Mouse (Mus musculus) gastrocnemius, adult 2 months (tissue): ENCODE results near the gene Cnr1. TPM values are rescaled to one million over a fixed set of nuclear protein-coding genes. Genes with fewer than 3 reads are reported as not detected.

ENCODE experiments used
- DNase-seq: peaks from one replicate; pipeline ENCODE4 v3.0.0; 2022
- H3K27ac ChIP-seq: fragments of 200-600 bp; 2 replicates; pipeline ENCODE4 v1.8.1; 2022; ENCODE audit warnings: mild to moderate bottlenecking
- H3K4me3 ChIP-seq: fragments of 200-600 bp; 2 replicates; pipeline ENCODE4 v1.8.1; 2022; ENCODE audit warnings: mild to moderate bottlenecking, moderate library complexity
- CTCF ChIP-seq: fragments of 200-600 bp; IDR thresholded peaks from 2 replicates; pipeline ENCODE4 v1.8.1; 2022; ENCODE audit warnings: antibody characterized with exemption, mild to moderate bottlenecking, moderate library complexity
- intact Hi-C: fragments of 180-260 bp; cut with DNase I; formaldehyde crosslinking; loops from one replicate; pipeline ENCODE4 v1.15.1; 2025
- long read RNA-seq, 2 experiments: library from polyadenylated mRNA; stranded (forward); transcript quantifications; one replicate each; pipeline ENCODE4 v2.0.0; 2021
- total RNA-seq, 2 experiments: library from RNA; stranded (reverse); gene quantifications; 2 replicates each; pipeline ENCODE4 v1.2.3; 2021

Cnr1 gene
- under 1 TPM; 0.28 to 0.50 TPM for total RNA-seq
- long read RNA-seq, experiment 1 = 0 reads
- long read RNA-seq, experiment 2 = 0 reads

- peak; percentile 81 for DNase-seq
- peak within 1 kb of the TSS; percentile 86 for H3K4me3 ChIP-seq
- peak within 1 kb of the TSS; percentile 63 for H3K27ac ChIP-seq
- intact Hi-C loops = loop anchor here (10.0 kb wide), 1 partner anchor 530 kb away; no protein-coding TSS in a partner anchor
- no peak for TF ChIP-seq CTCF
These were observed at the start of gene Cnr1 for GRCm38 (mm10) chr4:33924234-33924888. Cnr1 (plus strand) TSS chr4:33924593.

DNA sequence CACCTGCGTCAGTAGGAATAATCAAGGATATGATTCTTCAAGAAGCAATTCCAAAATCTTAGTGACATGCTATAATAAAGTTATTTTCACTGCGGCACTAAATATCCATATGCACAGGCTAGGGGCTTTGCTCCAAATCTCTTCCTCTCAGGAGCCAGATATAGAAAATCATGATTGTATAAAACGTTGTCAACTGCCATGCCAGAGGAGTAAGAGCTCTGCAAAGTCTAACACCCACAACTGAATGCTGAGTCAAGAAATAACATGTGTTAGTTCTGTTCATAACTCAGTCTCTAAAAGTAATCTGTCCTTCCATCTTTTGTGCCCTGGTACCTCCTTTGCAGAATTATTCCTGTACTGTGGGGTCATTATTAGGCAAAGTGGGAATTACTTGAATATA, 44.4 kb upstream of the Cnr1 start:
- intact Hi-C loops = no loop called here
- Histone ChIP-seq H3K27ac (no peak overlapping the region), H3K4me3 (no peak overlapping the region)
- no peak for DNase-seq
- no peak for TF ChIP-seq CTCF

DNA sequence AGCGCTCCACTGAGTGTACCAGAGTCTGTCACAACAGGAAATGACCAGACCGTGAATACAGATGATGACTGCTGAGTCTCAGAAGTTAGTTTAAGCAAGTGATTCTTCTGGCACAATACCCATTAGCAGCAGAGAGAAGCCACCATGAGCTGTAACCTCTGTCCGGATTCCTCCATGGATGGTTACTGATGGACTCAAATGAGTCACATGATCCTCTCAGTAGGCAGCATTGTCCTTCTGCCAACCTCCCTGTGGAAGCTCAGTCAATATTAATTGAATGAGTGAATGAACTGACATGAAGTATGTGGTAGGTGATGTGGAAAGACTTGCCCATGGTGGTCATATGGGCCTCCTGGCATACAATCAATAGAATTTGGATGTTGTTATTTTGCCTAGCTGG, 38.4 kb upstream of the Cnr1 start:
- DNase-seq = no peak
- H3K4me3 ChIP-seq = no peak overlapping the region
- no peak for TF ChIP-seq CTCF
- H3K27ac ChIP-seq = no peak overlapping the region
- intact Hi-C loops = no loop called here

GRCm38 (mm10) chr4:33889976-33890375, 34.4 kb upstream of the Cnr1 start:
- no peak for DNase-seq
- no peak overlapping the region for H3K27ac ChIP-seq
- H3K4me3 ChIP-seq = no peak overlapping the region
- no peak for TF ChIP-seq CTCF
- intact Hi-C loops = no loop called here

DNA sequence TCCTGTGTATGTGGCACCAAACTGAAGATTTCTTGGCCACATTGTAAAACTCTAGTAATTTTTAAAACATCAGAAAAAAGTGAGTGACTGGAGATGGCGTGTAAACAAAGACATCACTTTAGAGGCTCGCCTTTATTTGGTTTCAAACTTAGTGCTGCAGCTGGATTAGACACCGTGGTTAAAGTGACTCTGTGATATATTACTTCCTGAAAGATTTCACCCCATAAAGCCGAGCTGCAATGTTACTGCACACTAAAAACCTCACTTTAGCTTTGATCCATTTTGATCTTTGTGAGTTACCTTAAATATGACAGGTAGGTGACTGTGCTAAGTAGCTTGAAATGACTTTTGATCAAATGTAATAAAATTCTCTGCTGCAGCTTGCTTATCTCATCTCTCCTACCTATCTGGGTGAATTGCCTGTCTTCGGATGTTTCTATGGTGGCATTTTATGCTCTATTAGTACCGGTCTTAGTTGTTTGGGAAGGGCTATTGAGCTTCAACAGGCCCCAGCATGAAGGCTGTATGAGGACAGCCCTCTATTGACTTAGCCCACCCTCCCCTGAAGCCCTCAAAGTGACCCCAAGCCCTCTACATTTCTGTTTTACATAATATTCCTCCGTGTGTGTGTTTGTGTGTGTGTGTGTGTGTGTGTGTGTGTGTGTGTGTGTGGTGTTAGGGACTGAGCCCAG, 32.1 kb upstream of the Cnr1 start:
- DNase-seq = no peak
- Histone ChIP-seq H3K27ac (no peak overlapping the region), H3K4me3 (no peak overlapping the region)
- TF ChIP-seq CTCF = no peak
- intact Hi-C loops = no loop called here

GRCm38 (mm10) chr4:33893841-33894240, 30.6 kb upstream of the Cnr1 start:
- TF ChIP-seq CTCF = no peak
- no peak overlapping the region for H3K27ac ChIP-seq
- no peak overlapping the region for H3K4me3 ChIP-seq
- no peak for DNase-seq
- intact Hi-C loops = no loop called here

DNA sequence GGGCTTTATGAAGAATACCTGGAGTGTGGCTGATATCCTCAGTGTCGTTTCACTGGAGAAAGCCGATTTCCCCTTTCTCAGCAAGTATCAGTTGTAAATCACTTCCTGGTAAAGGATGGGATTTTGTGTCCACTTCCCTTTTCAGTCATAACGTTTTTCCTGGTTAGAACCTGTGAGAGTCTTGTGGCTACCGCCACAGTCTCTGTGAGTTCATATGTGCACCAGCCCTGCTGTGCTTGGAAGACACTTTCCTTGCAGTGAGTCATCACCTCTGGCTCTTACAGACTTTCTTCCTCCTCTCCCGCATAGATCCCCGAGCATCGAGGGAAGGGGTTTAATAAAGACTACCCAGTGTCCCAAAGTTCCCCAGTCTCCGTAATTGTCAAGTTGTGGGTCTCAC, 29.3 kb upstream of the Cnr1 start:
- Histone ChIP-seq H3K27ac (no peak overlapping the region), H3K4me3 (no peak overlapping the region)
- no peak for DNase-seq
- TF ChIP-seq CTCF = no peak
- intact Hi-C loops = no loop called here

GRCm38 (mm10) chr4:33895491-33895890, 28.9 kb upstream of the Cnr1 start:
- intact Hi-C loops = no loop called here
- no peak overlapping the region for H3K27ac ChIP-seq
- TF ChIP-seq CTCF = no peak
- no peak overlapping the region for H3K4me3 ChIP-seq
- DNase-seq = no peak

DNA sequence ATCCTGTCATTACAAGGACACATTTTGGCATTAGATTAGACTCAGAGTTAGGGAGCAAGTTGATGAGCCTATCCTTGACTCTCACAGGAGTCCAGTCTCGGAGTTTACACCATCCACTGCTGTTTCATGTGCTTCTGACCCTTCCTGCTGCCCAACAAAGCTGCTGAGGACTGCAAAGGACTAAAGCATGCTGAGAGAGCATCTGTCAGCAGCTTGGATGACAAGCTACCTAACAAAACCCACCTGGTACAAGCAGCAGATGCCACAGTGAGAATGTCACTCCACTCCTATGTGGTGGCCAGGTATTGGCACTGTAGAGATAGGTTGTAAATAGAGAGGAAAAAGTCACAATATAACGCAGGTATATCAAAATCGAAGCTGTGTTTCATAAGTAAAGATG, 22.7 kb upstream of the Cnr1 start:
- intact Hi-C loops = no loop called here
- H3K4me3 ChIP-seq = no peak overlapping the region
- H3K27ac ChIP-seq = no peak overlapping the region
- DNase-seq = no peak
- no peak for TF ChIP-seq CTCF

DNA sequence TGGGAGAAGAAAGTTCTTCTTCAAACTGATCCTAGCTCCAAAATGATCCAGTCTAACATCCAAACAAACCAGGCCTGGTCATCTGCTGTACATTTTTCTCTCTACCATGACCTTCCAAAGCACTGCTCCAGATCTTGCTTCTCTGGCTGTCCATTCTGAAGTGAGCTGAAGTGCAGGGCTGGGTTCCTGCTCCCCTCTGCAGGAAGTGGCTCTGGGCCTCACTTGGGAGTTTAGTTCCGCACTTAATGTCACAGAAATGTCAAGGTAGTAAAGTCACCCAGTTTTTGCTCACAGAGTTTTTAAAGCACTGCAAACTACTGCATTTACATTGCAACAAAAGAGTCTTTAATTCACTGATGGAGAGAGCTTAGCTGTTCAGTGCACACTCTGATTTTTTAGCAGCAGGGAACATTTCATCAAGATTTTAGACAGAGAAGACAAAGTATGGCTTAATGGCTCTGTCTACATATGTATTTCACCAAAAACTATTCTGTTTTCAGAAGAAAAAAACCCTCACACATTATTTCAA, 20.5 kb upstream of the Cnr1 start:
- TF ChIP-seq CTCF = no peak
- intact Hi-C loops = no loop called here
- DNase-seq = no peak
- H3K4me3 ChIP-seq = no peak overlapping the region
- no peak overlapping the region for H3K27ac ChIP-seq

GRCm38 (mm10) chr4:33904826-33905225, 19.6 kb upstream of the Cnr1 start:
- no peak for DNase-seq
- Histone ChIP-seq H3K4me3 (no peak overlapping the region), H3K27ac (no peak overlapping the region)
- TF ChIP-seq CTCF = no peak
- intact Hi-C loops = no loop called here

DNA sequence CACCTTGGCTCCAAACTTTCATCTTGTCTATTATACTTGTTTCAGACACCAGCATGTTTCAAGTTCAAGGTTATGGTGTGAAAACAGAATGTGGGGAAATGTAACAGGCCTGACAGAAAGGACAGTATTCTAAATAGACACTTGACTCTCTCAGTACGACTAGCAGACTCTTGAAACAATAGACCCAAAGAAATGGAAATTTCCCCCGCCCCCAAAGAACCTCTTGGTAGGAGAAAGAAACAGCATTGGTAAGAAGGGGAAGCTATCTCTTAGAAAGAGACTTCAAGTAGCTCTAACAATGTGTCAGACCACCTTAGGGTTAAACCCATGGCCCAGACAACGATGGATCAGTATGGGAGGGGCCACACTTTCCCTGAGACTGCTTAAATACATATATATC, 15.6 kb upstream of the Cnr1 start:
- TF ChIP-seq CTCF = no peak
- H3K4me3 ChIP-seq = no peak overlapping the region
- intact Hi-C loops = no loop called here
- DNase-seq = no peak
- H3K27ac ChIP-seq = no peak overlapping the region

GRCm38 (mm10) chr4:33915730-33916129, 8.7 kb upstream of the Cnr1 start:
- no peak overlapping the region for H3K27ac ChIP-seq
- no peak overlapping the region for H3K4me3 ChIP-seq
- intact Hi-C loops = no loop called here
- no peak for DNase-seq
- no peak for TF ChIP-seq CTCF
